Mouse (Mus musculus): ENCODE measurements around the gene Rab40c. TPM values are rescaled to one million over a fixed set of nuclear protein-coding genes. Genes with fewer than 3 reads are reported as not detected.

Gene Rab40c
- total RNA-seq, 4 experiments from 2014 or later, result 39.7 to 46.1 (median 45.1) TPM

Other genes with a start within 250 kb of the Rab40c start
- 100 to 1,000 TPM; 125 to 148 (median 137) TPM for gene Gng13, start 202.6 kb downstream of the Rab40c start, total RNA-seq (2022)
- gene Chtf18, start 192.3 kb downstream of the Rab40c start, total RNA-seq (2022), result 1 to 10 TPM; 1.8 to 3.1 (median 2.1) TPM
- gene Rpusd1, start 192.1 kb downstream of the Rab40c start, total RNA-seq (2022), result 10 to 100 TPM; 55.9 to 61.2 (median 58.2) TPM
- 1 to 10 TPM in 1 of 4 experiments, under 1 TPM in 3; 0.30 to 1.1 (median 0.70) TPM for gene Mslnl, start 183.7 kb downstream of the Rab40c start, total RNA-seq (2022)
- 1 to 10 TPM; 2.3 to 4.9 (median 2.6) TPM for gene Msln, start 165.3 kb downstream of the Rab40c start, total RNA-seq (2022)
- 10 to 100 TPM; 32.1 to 40.6 (median 37.2) TPM for gene Narfl, start 146.0 kb downstream of the Rab40c start, total RNA-seq (2022)
- gene Haghl, start 134.1 kb downstream of the Rab40c start, total RNA-seq (2022), result 100 to 1,000 TPM; 120 to 140 (median 140) TPM
- gene Ccdc78, start 133.1 kb downstream of the Rab40c start, total RNA-seq (2022), result under 1 TPM in 3 of 4 experiments, not detected in 1; 0.37 to 0.84 (median 0.37) TPM
- 10 to 100 TPM; 83.6 to 99.1 (median 88.6) TPM for gene Fam173a, start 126.8 kb downstream of the Rab40c start, total RNA-seq (2022)
- gene AC134908.4, start 124.1 kb downstream of the Rab40c start, total RNA-seq (2022), result 1 to 10 TPM in 2 of 4 experiments, not detected in 2; 1.8 to 3.3 TPM
- 10 to 100 TPM; 83.0 to 89.4 (median 88.3) TPM for gene Metrn, start 122.6 kb downstream of the Rab40c start, total RNA-seq (2022)
- gene Fbxl16, start 110.6 kb downstream of the Rab40c start, total RNA-seq (2022), result 100 to 1,000 TPM; 603 to 725 (median 681) TPM
- 10 to 100 TPM; 22.1 to 28.5 (median 26.8) TPM for gene Wdr24, start 96.1 kb downstream of the Rab40c start, total RNA-seq (2022)
- 10 to 100 TPM; 52.6 to 63.8 (median 56.4) TPM for gene Jmjd8, start 90.9 kb downstream of the Rab40c start, total RNA-seq (2022)
- 100 to 1,000 TPM; 168 to 175 (median 172) TPM for gene Stub1, start 86.3 kb downstream of the Rab40c start, total RNA-seq (2022)
- 10 to 100 TPM; 32.6 to 42.3 (median 37.5) TPM for gene Rhbdl1, start 82.4 kb downstream of the Rab40c start, total RNA-seq (2022)
- 10 to 100 TPM; 19.4 to 25.5 (median 21.2) TPM for gene Gm20683, start 78.0 kb downstream of the Rab40c start, total RNA-seq (2022)
- gene Rhot2, start 74.9 kb downstream of the Rab40c start, total RNA-seq (2022), result 10 to 100 TPM; 59.9 to 86.5 (median 78.9) TPM
- gene Wdr90, start 58.2 kb downstream of the Rab40c start, total RNA-seq (2022), result 10 to 100 TPM; 23.4 to 29.1 (median 24.5) TPM
- 10 to 100 TPM; 16.8 to 25.2 (median 19.0) TPM for gene Mcrip2, start 51.0 kb downstream of the Rab40c start, total RNA-seq (2022)
- gene Mettl26, start 44.7 kb downstream of the Rab40c start, total RNA-seq (2022), result 10 to 100 TPM; 31.4 to 37.3 (median 34.6) TPM
- gene Wfikkn1, start 38.9 kb downstream of the Rab40c start, total RNA-seq (2022), result 1 to 10 TPM; 1.4 to 3.2 (median 1.5) TPM
- gene Pigq, start 25.2 kb upstream of the Rab40c start, total RNA-seq (2022), result 100 to 1,000 TPM; 104 to 113 (median 104) TPM
- gene Nhlrc4, start 25.2 kb upstream of the Rab40c start, total RNA-seq (2022), result under 1 TPM; 0.41 to 0.74 (median 0.48) TPM
- gene A930017K11Rik, start 32.8 kb upstream of the Rab40c start, total RNA-seq (2022), result 1 to 10 TPM in 3 of 4 experiments, under 1 TPM in 1; 0.63 to 1.8 (median 1.4) TPM
- 10 to 100 TPM; 34.3 to 50.9 (median 46.4) TPM for gene Capn15, start 66.1 kb upstream of the Rab40c start, total RNA-seq (2022)
- 10 to 100 TPM; 89.1 to 97.8 (median 95.8) TPM for gene Rab11fip3, start 149.8 kb upstream of the Rab40c start, total RNA-seq (2022)
- gene Decr2, start 170.6 kb upstream of the Rab40c start, total RNA-seq (2022), result 10 to 100 TPM; 29.1 to 35.8 (median 31.0) TPM
- gene Nme4, start 175.9 kb upstream of the Rab40c start, total RNA-seq (2022), result 1 to 10 TPM; 2.9 to 5.5 (median 4.6) TPM
- gene Tmem8, start 193.6 kb upstream of the Rab40c start, total RNA-seq (2022), result 10 to 100 TPM; 13.0 to 16.3 (median 15.4) TPM
- 10 to 100 TPM; 61.0 to 74.7 (median 62.8) TPM for gene Mrpl28, start 203.8 kb upstream of the Rab40c start, total RNA-seq (2022)
- 10 to 100 TPM; 24.6 to 30.3 (median 28.2) TPM for gene Axin1, start 219.0 kb upstream of the Rab40c start, total RNA-seq (2022)

Measured in left cerebral cortex, adult 8-10 months (tissue).